Mouse (Mus musculus) ES-E14 (cell line): Measurements from ENCODE around the gene Pde3a. TPM values are rescaled to one million over a fixed set of nuclear protein-coding genes. Genes with fewer than 3 reads are reported as not detected.

Source experiments
- DNase-seq: peaks from one replicate; pipeline ENCODE4 v3.0.0-alpha.2; 2013; ENCODE audit warnings: low read depth, low spot score
- H3K27ac ChIP-seq: 2 replicates; pipeline ENCODE4 v1.5.1; 2012; ENCODE audit warnings: low read depth, mild to moderate bottlenecking, low read length, moderate library complexity, mixed read lengths; ENCODE audit not compliant: poor library complexity, insufficient read depth, severe bottlenecking
- H3K36me3 ChIP-seq: 2 replicates; pipeline ENCODE4 v1.6.1; 2012; ENCODE audit warnings: mild to moderate bottlenecking, low read length, moderate library complexity, mixed read lengths; ENCODE audit not compliant: control insufficient read depth, poor library complexity, insufficient read depth, severe bottlenecking
- H3K4me1 ChIP-seq, 2 experiments: fragments of 150-350 bp in 1 of 2; sonication (generic) in 1 of 2; 2 replicates each; pipeline ENCODE4 v1.6.1; 2012; ENCODE audit warnings: low read length in 2 of 2, mild to moderate bottlenecking in 1 of 2, mixed read lengths in 1 of 2; ENCODE audit not compliant: control insufficient read depth in 2 of 2, insufficient read depth in 2 of 2, poor library complexity in 1 of 2
- H3K4me3 ChIP-seq, 2 experiments: fragments of 150-350 bp in 1 of 2; sonication (generic) in 1 of 2; 2 replicates each; pipeline ENCODE4 v1.5.1; 2012; ENCODE audit warnings: low read length in 2 of 2, low read depth in 1 of 2, mild to moderate bottlenecking in 1 of 2, mixed read lengths in 1 of 2; ENCODE audit not compliant: insufficient read depth in 1 of 2, poor library complexity in 1 of 2, severe bottlenecking in 1 of 2
- H3K9ac ChIP-seq: 2 replicates; pipeline ENCODE4 v1.6.1; 2012; ENCODE audit warnings: low read depth, mild to moderate bottlenecking, low read length, mixed read lengths; ENCODE audit not compliant: poor library complexity, insufficient read depth, severe bottlenecking
- H3K9me3 ChIP-seq: fragments of 150-350 bp; sonication (generic); 2 replicates; pipeline ENCODE4 v1.6.1; 2012; ENCODE audit warnings: low read depth, mild to moderate bottlenecking, low read length; ENCODE audit not compliant: control insufficient read depth, insufficient read depth
- CHD2 ChIP-seq: IDR thresholded peaks from 2 replicates; pipeline ENCODE4 v1.6.1; 2014; ENCODE audit warnings: mild to moderate bottlenecking, low read depth, low read length, inconsistent platforms
- HCFC1 ChIP-seq: IDR thresholded peaks from 2 replicates; pipeline ENCODE4 v1.6.1; 2012; ENCODE audit warnings: low read length, inconsistent platforms, borderline replicate concordance; ENCODE audit not compliant: insufficient read depth
- MAFK ChIP-seq: IDR thresholded peaks from 2 replicates; pipeline ENCODE4 v1.6.1; 2014; ENCODE audit warnings: mild to moderate bottlenecking, low read depth, low read length, inconsistent platforms; ENCODE audit not compliant: insufficient read depth
- ZC3H11A ChIP-seq: IDR thresholded peaks from 2 replicates; pipeline ENCODE4 v1.6.1; 2012; ENCODE audit warnings: low read depth, mild to moderate bottlenecking, inconsistent platforms, low read length, borderline replicate concordance
- ZNF384 ChIP-seq: IDR thresholded peaks from 2 replicates; pipeline ENCODE4 v1.6.1; 2012; ENCODE audit warnings: low read depth, low read length, inconsistent platforms
- in situ Hi-C, 2 experiments: fragments of 600-800 bp; cut with MboI; formaldehyde crosslinking; loops; one replicate each; pipeline ENCODE4 v1.15.1; 2025; ENCODE audit warnings: low sequenced_read_pairs in 2 of 2, inconsistent platforms in 1 of 2; ENCODE audit not compliant: unreplicated experiment in 2 of 2
- total RNA-seq: library from RNA; depleted of rRNA; stranded (reverse); fragments of 300-350 nt; gene quantifications from 2 replicates; pipeline ENCODE4 v1.2.3, GENCODE M21; 2012

The Pde3a gene
- total RNA-seq, 1 experiment: 0.36 TPM

DNA sequence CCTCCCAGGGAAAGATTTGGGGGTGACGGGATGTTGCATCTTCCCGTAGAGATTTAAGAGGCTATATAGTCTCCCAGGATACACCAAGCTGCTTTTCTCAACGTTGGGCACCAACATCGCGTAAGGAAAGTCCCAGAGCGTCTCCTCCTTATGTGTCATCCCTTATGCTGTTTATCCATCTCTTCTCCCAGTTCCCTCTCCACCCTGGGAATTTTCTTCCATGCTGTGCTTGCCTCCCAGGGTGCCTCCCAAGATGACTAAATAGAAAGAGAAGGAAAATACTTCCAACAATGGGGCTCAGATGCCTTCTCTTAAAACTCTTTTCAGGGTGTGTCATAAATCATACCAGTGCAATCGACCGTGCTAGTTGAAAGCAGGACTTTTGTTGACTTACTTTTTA lies 199.8 kb downstream of the Pde3a start:
- in situ Hi-C loops: loop anchor here (25.0 kb wide), 1 partner anchor 537 kb away; no protein-coding TSS in a partner anchor
- no peak overlapping the region for H3K4me3 ChIP-seq
- H3K9me3 ChIP-seq: no peaks in the 10 kb centered on the region
- DNase-seq: no peak
- no peaks in the 10 kb centered on the region for H3K4me1 ChIP-seq
- H3K36me3 ChIP-seq: no peaks in the 10 kb centered on the region
- TF ChIP-seq CHD2: no peak
- no peak for TF ChIP-seq ZC3H11A
- TF ChIP-seq HCFC1: no peak
- TF ChIP-seq MAFK: no peak
- no peak for TF ChIP-seq ZNF384
- H3K27ac ChIP-seq: no peak overlapping the region
- no peak overlapping the region for H3K9ac ChIP-seq

DNA sequence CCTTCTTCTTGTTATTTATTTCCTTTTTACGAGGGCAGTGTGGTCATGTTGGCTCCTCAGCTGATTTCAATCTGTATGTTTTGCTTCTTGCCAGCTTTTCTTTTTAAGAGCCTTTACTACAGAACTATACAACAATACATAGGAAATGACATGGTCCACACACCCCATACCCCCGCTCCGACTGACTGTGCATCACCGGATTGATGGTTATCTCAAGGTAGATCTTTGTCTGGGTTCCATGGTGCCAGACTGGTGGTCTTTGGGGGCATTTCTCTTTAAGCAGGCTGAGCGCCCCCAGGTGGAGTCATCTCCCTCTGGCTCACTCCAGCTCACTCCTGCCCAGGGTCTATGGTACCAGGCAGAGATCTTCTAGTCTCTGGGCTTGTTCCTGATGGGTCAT lies 206.3 kb downstream of the Pde3a start:
- no peak overlapping the region for H3K27ac ChIP-seq
- H3K4me3 ChIP-seq: no peak overlapping the region
- in situ Hi-C loops: no loop called here
- H3K9ac ChIP-seq: no peak overlapping the region
- TF ChIP-seq ZC3H11A (no peak), CHD2 (no peak), MAFK (no peak), ZNF384 (no peak), HCFC1 (no peak)
- H3K4me1 ChIP-seq: no peaks in the 10 kb centered on the region
- DNase-seq: no peak
- no peaks in the 10 kb centered on the region for H3K36me3 ChIP-seq
- no peaks in the 10 kb centered on the region for H3K9me3 ChIP-seq

- no peak for TF ChIP-seq CHD2
- no peak for TF ChIP-seq HCFC1
- TF ChIP-seq ZNF384: no peak
- TF ChIP-seq MAFK: no peak
- TF ChIP-seq ZC3H11A: no peak
- Histone ChIP-seq H3K9me3 (no peaks in the 10 kb centered on the region), H3K36me3 (no peaks in the 10 kb centered on the region), H3K4me3 (no peak overlapping the region), H3K9ac (no peak overlapping the region), H3K27ac (no peak overlapping the region), H3K4me1 (no peaks in the 10 kb centered on the region)
- DNase-seq: no peak
- in situ Hi-C loops: no loop called here
Observed at GRCm38 (mm10) chr6:141456591-141456990, 207.5 kb downstream of the Pde3a start.

GRCm38 (mm10) chr6:141470251-141470650 lies 221.2 kb downstream of the Pde3a start:
- H3K9ac ChIP-seq: no peak overlapping the region
- no peaks in the 10 kb centered on the region for H3K4me1 ChIP-seq
- no peak overlapping the region for H3K27ac ChIP-seq
- in situ Hi-C loops: no loop called here
- no peaks in the 10 kb centered on the region for H3K9me3 ChIP-seq
- no peaks in the 10 kb centered on the region for H3K36me3 ChIP-seq
- TF ChIP-seq CHD2 (no peak), MAFK (no peak), HCFC1 (no peak), ZNF384 (no peak), ZC3H11A (0 out of 2 replicates have a peak, but pooled peaks have one; percentile 38)
- no peak overlapping the region for H3K4me3 ChIP-seq
- DNase-seq: no peak

DNA sequence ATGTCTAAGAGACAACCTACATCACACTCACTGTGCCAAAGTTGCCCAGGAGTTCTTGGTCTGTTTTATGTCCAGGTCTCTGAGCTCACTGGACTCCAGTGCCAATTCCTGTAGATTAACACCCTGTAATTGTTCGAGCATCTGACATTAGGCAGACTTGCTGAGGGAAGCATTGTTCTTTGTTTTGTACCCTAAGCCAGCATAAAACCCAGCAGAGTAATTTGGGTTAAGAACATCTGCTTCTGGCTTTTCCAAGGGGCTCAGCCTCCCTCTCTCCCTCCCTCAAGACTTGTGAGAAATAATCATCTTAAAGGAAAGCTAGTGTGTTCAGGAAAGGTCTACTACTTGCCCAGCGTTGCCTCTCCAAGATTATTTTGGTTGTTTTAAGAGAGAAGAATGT lies 225.2 kb downstream of the Pde3a start:
- in situ Hi-C loops: no loop called here
- Histone ChIP-seq H3K36me3 (no peaks in the 10 kb centered on the region), H3K27ac (no peak overlapping the region), H3K4me3 (no peak overlapping the region), H3K9ac (no peak overlapping the region), H3K4me1 (no peaks in the 10 kb centered on the region), H3K9me3 (no peaks in the 10 kb centered on the region)
- no peak for TF ChIP-seq MAFK
- no peak for DNase-seq
